Mouse (Mus musculus) thymus, postnatal 25 days (tissue): ENCODE data around the gene Grid1.

Source experiments
- DNase-seq: peaks from one replicate; pipeline ENCODE4 v3.0.0; 2022

Grid1 gene

GRCm38 (mm10) chr14:35027501-35028140, 207.7 kb downstream of the Grid1 start:
- DNase-seq: no peak

- no peak for DNase-seq
Observed at GRCm38 (mm10) chr14:35029626-35030025, 209.7 kb downstream of the Grid1 start.

GRCm38 (mm10) chr14:35030271-35030670, 210.4 kb downstream of the Grid1 start:
- DNase-seq: no peak

GRCm38 (mm10) chr14:35032283-35032682, 212.4 kb downstream of the Grid1 start:
- DNase-seq: no peak

GRCm38 (mm10) chr14:35044268-35044667, 224.4 kb downstream of the Grid1 start:
- DNase-seq: no peak

GRCm38 (mm10) chr14:35044918-35045698, 225.2 kb downstream of the Grid1 start:
- no peak for DNase-seq

- no peak for DNase-seq
Observed at GRCm38 (mm10) chr14:35049231-35049630, 229.3 kb downstream of the Grid1 start.

GRCm38 (mm10) chr14:35054139-35054538, 234.2 kb downstream of the Grid1 start:
- no peak for DNase-seq

- no peak for DNase-seq
Observed at GRCm38 (mm10) chr14:35074636-35075035, 254.7 kb downstream of the Grid1 start.

GRCm38 (mm10) chr14:35079954-35080353, 260.0 kb downstream of the Grid1 start:
- no peak for DNase-seq

- DNase-seq: no peak
Observed at GRCm38 (mm10) chr14:35092646-35093045, 272.7 kb downstream of the Grid1 start.

- no peak for DNase-seq
Observed at GRCm38 (mm10) chr14:35093561-35094186, 273.8 kb downstream of the Grid1 start.

GRCm38 (mm10) chr14:35095506-35096059, 275.7 kb downstream of the Grid1 start:
- DNase-seq: no peak

- DNase-seq: no peak
Observed at GRCm38 (mm10) chr14:35096085-35096484, 276.2 kb downstream of the Grid1 start.

- no peak for DNase-seq
Observed at GRCm38 (mm10) chr14:35097166-35097565, 277.3 kb downstream of the Grid1 start.

GRCm38 (mm10) chr14:35103639-35104210, 283.8 kb downstream of the Grid1 start:
- no peak for DNase-seq

GRCm38 (mm10) chr14:35107596-35107995, 287.7 kb downstream of the Grid1 start:
- DNase-seq: no peak

GRCm38 (mm10) chr14:35110928-35111327, 291.0 kb downstream of the Grid1 start:
- DNase-seq: no peak

- no peak for DNase-seq
Observed at GRCm38 (mm10) chr14:35112327-35113275, 292.7 kb downstream of the Grid1 start.

GRCm38 (mm10) chr14:35113276-35113645, 293.4 kb downstream of the Grid1 start:
- no peak for DNase-seq

GRCm38 (mm10) chr14:35115913-35116312, 296.0 kb downstream of the Grid1 start:
- no peak for DNase-seq

- no peak for DNase-seq
Observed at GRCm38 (mm10) chr14:35120089-35120488, 300.2 kb downstream of the Grid1 start.
